Mouse (Mus musculus) yolk sac, embryonic 10.5 days (tissue): ENCODE data around the gene Nupr1.
"Not testable (repeated sequence)": the region's sequence is repeated elsewhere in the genome, so short reads cannot be mapped to it uniquely, and the experiment has no call there.

Experiments
- DNase-seq: peaks from one replicate; pipeline ENCODE4 v3.0.0-alpha.2; 2017; ENCODE audit warnings: low spot score

Gene Nupr1

DNA sequence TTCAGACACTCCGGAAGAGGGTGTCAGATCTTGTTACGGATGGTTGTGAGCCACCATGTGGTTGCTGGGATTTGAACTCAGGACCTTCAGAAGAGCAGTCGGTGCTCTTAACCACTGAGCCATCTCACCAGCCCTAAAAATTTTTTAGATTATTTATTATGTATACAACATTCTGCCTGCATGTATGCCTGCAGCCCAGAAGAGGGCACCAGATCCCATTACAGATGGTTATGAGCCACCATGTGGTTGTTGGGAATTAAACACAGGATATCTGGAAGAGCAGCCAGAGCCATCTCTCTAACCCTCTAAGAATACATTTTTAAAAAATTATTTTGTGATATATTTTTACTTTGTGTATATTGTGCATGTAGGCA lies 12.6 kb upstream of the Nupr1 start:
- not testable (repeated sequence) for DNase-seq

DNA sequence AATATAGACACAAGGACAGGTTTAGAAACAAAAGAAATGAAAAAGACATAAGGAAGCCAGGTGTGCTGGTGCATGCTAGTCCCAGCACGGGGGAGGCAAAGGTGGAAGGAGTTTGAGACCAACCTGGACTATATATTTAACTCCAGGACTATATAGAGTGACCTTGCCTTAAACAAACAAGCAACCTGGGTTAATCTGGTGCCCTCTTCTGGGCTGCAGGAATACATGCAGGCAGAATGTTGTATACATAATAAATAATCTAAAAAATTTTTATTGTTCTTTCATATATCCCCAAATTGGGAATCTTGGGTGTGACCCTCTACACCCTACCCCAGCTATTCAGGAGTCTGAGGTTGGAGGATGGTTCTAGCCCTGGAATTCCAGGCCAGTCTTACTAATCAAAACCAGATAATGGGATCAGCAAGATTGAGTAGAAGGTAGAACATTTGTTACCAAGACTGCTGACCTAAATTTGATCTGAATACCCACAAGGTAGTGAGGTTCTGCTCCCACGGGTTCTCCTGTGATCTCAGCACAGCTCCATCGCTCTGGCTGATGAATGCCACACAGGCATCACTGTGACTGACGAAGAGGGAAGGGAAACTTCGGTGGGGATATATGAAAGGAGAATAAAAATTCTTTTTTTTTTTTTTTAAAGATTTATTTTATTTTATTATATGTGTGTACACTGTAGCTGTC lies 12.0 kb upstream of the Nupr1 start:
- DNase-seq: no peak

GRCm38 (mm10) chr7:126636733-126637520 lies 6.3 kb upstream of the Nupr1 start:
- DNase-seq: peak; percentile 46

- DNase-seq: no peak
These were observed 4.7 kb upstream of the Nupr1 start for GRCm38 (mm10) chr7:126635375-126635774.

DNA sequence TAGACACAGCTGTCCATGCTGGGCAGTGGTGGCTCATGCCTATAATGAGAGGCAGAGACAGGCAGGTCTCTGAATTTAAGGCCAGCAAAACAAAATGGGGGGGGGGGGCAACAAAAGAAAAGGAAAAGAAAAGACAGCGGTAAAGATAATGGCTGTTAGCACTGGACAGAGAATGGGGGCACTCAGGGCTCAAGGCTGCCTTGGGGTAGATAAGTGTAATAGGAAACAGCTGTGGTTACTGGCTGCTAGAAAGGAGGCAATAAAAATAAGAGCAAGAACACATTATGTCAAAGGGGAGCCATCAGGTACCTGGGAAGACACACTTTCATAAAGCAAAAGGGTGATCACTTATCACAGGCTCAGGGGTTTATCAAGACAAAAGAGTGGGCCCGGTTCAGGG lies 1.8 kb upstream of the Nupr1 start:
- DNase-seq: no peak

- no peak for DNase-seq
These were observed 746 bp downstream of the Nupr1 start for GRCm38 (mm10) chr7:126629915-126630314.

- peak; percentile 41 for DNase-seq
These were observed 2.5 kb downstream of the Nupr1 start for GRCm38 (mm10) chr7:126628111-126628510.

DNA sequence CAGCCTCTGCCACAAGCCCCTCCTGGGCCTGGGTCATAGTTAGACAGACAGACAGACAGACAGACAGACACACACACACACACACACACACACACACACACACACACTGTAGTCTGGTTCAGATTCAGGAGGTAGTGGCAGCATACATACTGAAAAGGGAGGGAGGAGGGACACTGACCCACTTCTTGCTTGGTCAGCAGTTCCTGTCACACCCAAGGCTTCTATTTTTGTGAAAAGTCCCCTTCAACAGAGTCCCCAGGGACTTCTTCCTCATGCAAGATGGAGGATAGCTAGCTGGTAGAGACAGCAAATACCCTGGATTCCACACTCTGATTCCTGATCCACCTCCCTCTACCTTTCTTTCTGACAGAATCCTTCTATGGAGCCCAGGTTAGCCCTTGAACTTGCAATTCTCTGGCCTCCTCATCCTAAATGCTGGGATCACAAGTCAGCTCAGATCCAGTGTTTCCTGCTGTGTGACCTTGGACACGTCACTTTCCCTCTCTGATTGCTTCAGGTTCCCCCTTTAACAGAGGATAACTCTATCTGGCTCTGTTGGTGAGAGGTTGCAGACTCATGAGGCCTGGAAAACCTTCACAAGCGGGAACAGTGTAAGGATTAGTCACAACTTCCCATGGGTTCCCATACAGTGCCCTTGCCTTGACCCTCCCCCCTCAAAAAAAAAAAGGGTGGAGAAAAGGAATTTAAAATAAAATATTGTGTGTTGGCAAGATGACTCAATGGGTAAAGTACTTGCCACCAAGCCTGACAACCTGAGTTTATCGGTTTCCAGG lies 4.7 kb downstream of the Nupr1 start:
- no peak for DNase-seq

DNA sequence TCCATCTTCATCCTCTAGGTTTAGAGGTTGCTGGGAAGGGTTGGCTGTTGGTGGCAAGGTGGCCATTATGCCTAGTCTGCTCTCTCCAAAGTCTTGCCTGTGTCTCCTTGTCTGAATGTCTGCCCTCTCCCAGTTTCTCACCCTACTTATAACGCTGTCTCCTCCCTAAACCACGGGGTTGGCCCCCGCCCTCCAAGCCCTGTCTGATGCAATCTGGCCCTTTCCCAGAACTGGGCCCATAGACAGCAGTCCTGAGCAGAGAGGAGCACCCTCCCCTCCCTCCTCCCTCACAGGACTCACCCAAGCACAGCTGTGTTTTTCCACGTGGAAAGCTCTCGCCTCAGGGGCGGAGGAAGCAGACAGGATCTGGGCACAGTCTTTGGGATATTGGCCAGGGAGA lies 5.3 kb downstream of the Nupr1 start:
- DNase-seq: no peak

DNA sequence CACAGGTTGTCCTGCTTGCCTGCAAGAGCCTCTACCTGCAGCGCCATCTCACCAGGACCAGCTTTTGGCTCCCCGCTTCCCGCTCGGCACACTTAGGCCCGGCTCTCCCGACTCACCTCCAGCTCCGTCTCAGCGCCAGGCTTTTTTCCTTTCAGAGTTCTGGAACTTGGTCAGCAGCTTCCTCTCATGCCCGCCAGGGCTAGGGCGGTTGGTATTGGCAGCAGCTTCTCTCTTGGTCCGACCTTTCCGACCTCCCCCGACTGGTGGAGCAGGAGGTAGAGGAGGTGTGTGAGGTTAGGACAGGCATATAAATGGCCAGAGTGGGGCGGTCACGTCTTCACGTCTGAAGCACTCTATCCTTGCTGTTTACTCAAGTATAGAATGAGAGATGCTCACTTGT lies 5.9 kb downstream of the Nupr1 start:
- no peak for DNase-seq

GRCm38 (mm10) chr7:126623381-126623780 lies 7.3 kb downstream of the Nupr1 start:
- DNase-seq: no peak

GRCm38 (mm10) chr7:126621452-126622359 lies 9.0 kb downstream of the Nupr1 start:
- no peak for DNase-seq

GRCm38 (mm10) chr7:126619559-126620275 lies 10.9 kb downstream of the Nupr1 start:
- no peak for DNase-seq

- no peak for DNase-seq
These were observed 14.0 kb downstream of the Nupr1 start for GRCm38 (mm10) chr7:126616707-126617106.

DNA sequence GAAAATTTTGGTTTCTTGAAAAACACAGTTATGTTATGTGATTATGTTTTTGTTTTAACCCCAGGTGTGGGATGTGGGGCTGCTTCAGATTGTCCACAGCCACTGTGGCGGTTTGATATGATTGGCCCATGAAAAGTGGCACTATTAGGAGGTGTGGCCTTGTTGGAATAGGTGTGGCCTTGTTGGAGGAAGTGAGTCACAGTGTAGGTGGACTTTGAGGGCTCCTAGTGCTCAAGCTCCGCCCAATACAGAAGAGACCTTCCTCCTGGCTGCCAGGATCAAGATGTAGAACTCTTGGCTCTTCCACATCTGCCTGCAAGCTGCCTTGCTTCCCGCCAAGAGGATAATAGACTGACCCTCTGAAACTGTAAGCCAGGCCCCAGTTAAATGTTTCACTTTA lies 17.9 kb downstream of the Nupr1 start:
- DNase-seq: no peak

DNA sequence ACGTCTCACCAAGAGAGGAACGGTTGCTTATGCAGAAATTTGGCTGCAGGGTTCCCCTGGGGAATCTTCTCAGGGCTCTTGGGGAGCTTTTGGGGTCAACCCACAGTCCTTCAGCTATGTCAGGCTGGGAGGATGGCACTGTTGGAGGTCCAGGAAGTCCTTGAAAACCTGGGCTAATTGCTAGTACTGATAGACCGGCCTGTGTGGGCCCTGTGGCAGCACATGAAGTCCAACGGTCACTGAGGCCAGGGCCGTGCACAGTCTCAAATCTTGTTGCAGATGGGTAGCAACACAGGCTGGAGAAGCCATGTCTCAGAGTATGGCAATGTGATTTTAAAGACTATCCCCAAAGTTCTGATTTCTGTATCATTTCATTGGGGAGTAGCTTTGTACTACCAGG lies 22.9 kb downstream of the Nupr1 start:
- no peak for DNase-seq

GRCm38 (mm10) chr7:126607064-126607463 lies 23.6 kb downstream of the Nupr1 start:
- no peak for DNase-seq

DNA sequence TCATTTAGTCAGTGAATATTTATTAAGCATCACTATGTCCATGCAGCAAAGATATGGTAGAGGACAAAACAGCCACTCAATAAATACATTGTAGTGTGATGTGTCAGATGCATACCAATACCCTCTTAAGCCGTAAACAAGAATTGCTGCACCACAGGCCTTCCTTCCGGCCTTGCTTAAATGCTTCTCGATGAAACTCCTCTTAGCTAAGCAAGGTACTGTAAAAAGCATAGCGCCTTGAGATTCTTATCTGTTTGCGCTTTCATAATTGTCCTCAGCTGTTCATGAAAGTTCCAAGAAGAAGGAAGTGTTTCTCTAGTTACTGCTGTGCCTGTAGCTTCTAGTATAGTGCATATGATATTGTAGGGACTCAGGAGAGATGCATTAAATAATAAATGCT lies 24.1 kb downstream of the Nupr1 start:
- no peak for DNase-seq

GRCm38 (mm10) chr7:126602650-126603049 lies 28.0 kb downstream of the Nupr1 start:
- DNase-seq: no peak

- no peak for DNase-seq
These were observed 28.8 kb downstream of the Nupr1 start for GRCm38 (mm10) chr7:126601896-126602295.

- DNase-seq: no peak
These were observed 31.7 kb downstream of the Nupr1 start for GRCm38 (mm10) chr7:126598919-126599318.
